Mouse (Mus musculus): ENCODE data around the gene Foxp1.

The Foxp1 gene

GRCm38 (mm10) chr6:99481568-99481967 is 41.0 kb downstream of the Foxp1 start:
- no peak for DNase-seq

GRCm38 (mm10) chr6:99478873-99479650 is 43.5 kb downstream of the Foxp1 start:
- no peak for DNase-seq

GRCm38 (mm10) chr6:99475040-99475439 is 47.5 kb downstream of the Foxp1 start:
- no peak for DNase-seq

- no peak for DNase-seq
Observed at GRCm38 (mm10) chr6:99470906-99471305, 51.6 kb downstream of the Foxp1 start.

GRCm38 (mm10) chr6:99469134-99469834 is 53.2 kb downstream of the Foxp1 start:
- DNase-seq, result no peak

- DNase-seq, result no peak
Observed at GRCm38 (mm10) chr6:99467831-99468230, 54.7 kb downstream of the Foxp1 start.

- DNase-seq, result no peak
Observed at GRCm38 (mm10) chr6:99467109-99467508, 55.4 kb downstream of the Foxp1 start.

- DNase-seq, result no peak
Observed at GRCm38 (mm10) chr6:99466354-99466753, 56.2 kb downstream of the Foxp1 start.

- no peak for DNase-seq
Observed at GRCm38 (mm10) chr6:99464449-99464848, 58.1 kb downstream of the Foxp1 start.

GRCm38 (mm10) chr6:99463906-99464305 is 58.6 kb downstream of the Foxp1 start:
- no peak for DNase-seq

GRCm38 (mm10) chr6:99458775-99459174 is 63.7 kb downstream of the Foxp1 start:
- DNase-seq, result no peak

GRCm38 (mm10) chr6:99453763-99454520 is 68.6 kb downstream of the Foxp1 start:
- no peak for DNase-seq

- no peak for DNase-seq
Observed at GRCm38 (mm10) chr6:99452638-99453185, 69.8 kb downstream of the Foxp1 start.

GRCm38 (mm10) chr6:99451479-99451878 is 71.0 kb downstream of the Foxp1 start:
- DNase-seq, result no peak

- DNase-seq, result no peak
Observed at GRCm38 (mm10) chr6:99447447-99447846, 75.1 kb downstream of the Foxp1 start.

GRCm38 (mm10) chr6:99446801-99447415 is 75.6 kb downstream of the Foxp1 start:
- no peak for DNase-seq

- DNase-seq, result no peak
Observed at GRCm38 (mm10) chr6:99443460-99443859, 79.1 kb downstream of the Foxp1 start.

GRCm38 (mm10) chr6:99441100-99441499 is 81.4 kb downstream of the Foxp1 start:
- no peak for DNase-seq

- DNase-seq, result no peak
Observed at GRCm38 (mm10) chr6:99440606-99441005, 81.9 kb downstream of the Foxp1 start.

GRCm38 (mm10) chr6:99439878-99440361 is 82.6 kb downstream of the Foxp1 start:
- DNase-seq, result peak; percentile 29

GRCm38 (mm10) chr6:99439214-99439877 is 83.2 kb downstream of the Foxp1 start:
- peak; percentile 30 for DNase-seq

- DNase-seq, result no peak
Observed at GRCm38 (mm10) chr6:99436371-99436770, 86.2 kb downstream of the Foxp1 start.
